Mouse (Mus musculus) neural tube, embryonic 15.5 days (tissue): ENCODE measurements at regions not wholly inside any gene's neighbourhood (a gene's known extent, or its start where the extent isn't known, plus 50 kb on each side); places are given as distances from the start of the nearest gene placed in this dataset.

Experiments
- ATAC-seq: fragments of 200-750 bp; cut with Nextera tagmentation; 2 replicates; pipeline ENCODE4 v1.8.0; 2017; ENCODE audit warnings: mild to moderate bottlenecking, moderate TSS enrichment, moderate library complexity; ENCODE audit not compliant: low FRiP score
- H3K27ac ChIP-seq: fragments of 300-500 bp; sonication (generic); replicated peaks from 2 replicates; pipeline ENCODE4 v1.5.1; 2015; ENCODE audit warnings: mild to moderate bottlenecking, inconsistent platforms
- H3K27me3 ChIP-seq: fragments of 300-500 bp; sonication (generic); replicated peaks from 2 replicates; pipeline ENCODE4 v1.6.1; 2015; ENCODE audit warnings: inconsistent platforms
- H3K36me3 ChIP-seq: fragments of 300-500 bp; sonication (generic); 2 replicates; pipeline ENCODE4 v1.6.1; 2015; ENCODE audit warnings: inconsistent platforms
- H3K4me1 ChIP-seq: fragments of 300-500 bp; sonication (generic); 2 replicates; pipeline ENCODE4 v1.6.1; 2015; ENCODE audit warnings: inconsistent platforms
- H3K4me2 ChIP-seq: fragments of 300-500 bp; sonication (generic); 2 replicates; pipeline ENCODE4 v1.6.1; 2015; ENCODE audit warnings: inconsistent platforms, mild to moderate bottlenecking, moderate library complexity
- H3K4me3 ChIP-seq: fragments of 300-500 bp; sonication (generic); replicated peaks from 2 replicates; pipeline ENCODE4 v1.5.1; 2015; ENCODE audit warnings: mild to moderate bottlenecking, inconsistent platforms
- H3K9ac ChIP-seq: fragments of 300-500 bp; sonication (generic); replicated peaks from 2 replicates; pipeline ENCODE4 v1.6.1; 2015; ENCODE audit warnings: mild to moderate bottlenecking, inconsistent platforms
- H3K9me3 ChIP-seq: fragments of 300-500 bp; sonication (generic); replicated peaks from 2 replicates; pipeline ENCODE4 v1.6.1; 2016; ENCODE audit warnings: inconsistent platforms
- WGBS: fragments of 180-500 bp; shearing (Covaris S2); methylation state at CpG from one replicate; pipeline ENCODE4 v1.1.7; 2015; ENCODE audit warnings: mixed read lengths; 5-methylcytosine and 5-hydroxymethylcytosine counted together

DNA sequence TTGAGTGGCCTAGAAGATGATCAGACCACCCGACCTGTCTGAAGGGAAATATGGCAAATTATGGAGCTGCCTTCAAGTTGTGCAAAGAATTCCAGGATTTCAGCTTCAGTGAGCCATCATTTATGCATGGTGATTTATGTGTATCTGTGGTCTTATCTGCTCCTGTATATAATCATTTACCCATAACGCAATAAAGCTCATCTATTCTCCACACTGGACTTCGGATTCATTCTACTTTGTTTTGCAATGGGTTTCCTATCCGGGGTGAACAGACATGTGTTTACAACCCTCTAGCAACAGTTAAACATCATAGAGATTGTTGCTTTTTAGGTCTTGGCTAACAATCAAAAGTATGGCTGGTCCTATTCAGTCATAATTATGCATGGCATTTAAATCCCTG is 145.1 kb downstream of the Pcdh10 start:
- no peak overlapping the region for H3K4me3 ChIP-seq
- H3K27ac ChIP-seq, result no peak overlapping the region
- H3K4me2 ChIP-seq, result no peak overlapping the region
- no peaks in the 10 kb centered on the region for H3K9me3 ChIP-seq
- WGBS, result 76% methylated on average over 4 of the region's 4 CpGs
- H3K36me3 ChIP-seq, result no peaks in the 10 kb centered on the region
- no peaks in the 10 kb centered on the region for H3K27me3 ChIP-seq
- no peak for ATAC-seq
- H3K9ac ChIP-seq, result no peak overlapping the region
- no peaks in the 10 kb centered on the region for H3K4me1 ChIP-seq

DNA sequence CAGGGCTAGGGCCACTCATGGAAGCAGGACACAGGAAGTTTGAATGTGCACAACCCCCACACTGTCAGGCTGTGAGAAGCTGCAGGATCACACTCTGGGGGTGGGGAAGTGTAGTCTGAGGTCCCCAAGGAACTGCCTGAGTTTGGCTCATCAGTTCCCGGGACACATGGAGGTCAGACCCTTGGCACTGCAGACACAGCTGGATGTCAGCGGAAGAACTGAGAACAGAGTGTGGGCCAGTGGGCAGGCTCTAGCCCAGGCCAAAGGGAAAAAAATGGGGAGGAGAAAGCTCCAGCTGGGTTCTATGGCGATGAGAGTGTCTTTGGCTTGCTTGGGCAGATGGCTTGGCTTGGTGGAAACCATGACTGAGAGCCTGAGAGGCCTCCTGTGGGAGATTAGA is 168.9 kb downstream of the Pcdh10 start:
- H3K4me3 ChIP-seq, result no peak overlapping the region
- H3K4me2 ChIP-seq, result no peak overlapping the region
- H3K9me3 ChIP-seq, result no peaks in the 10 kb centered on the region
- 91% methylated on average over 3 of the region's 3 CpGs for WGBS
- no peak for ATAC-seq
- no peaks in the 10 kb centered on the region for H3K27me3 ChIP-seq
- H3K27ac ChIP-seq, result no peak overlapping the region
- H3K36me3 ChIP-seq, result no peaks in the 10 kb centered on the region
- H3K9ac ChIP-seq, result no peak overlapping the region
- H3K4me1 ChIP-seq, result no peaks in the 10 kb centered on the region

DNA sequence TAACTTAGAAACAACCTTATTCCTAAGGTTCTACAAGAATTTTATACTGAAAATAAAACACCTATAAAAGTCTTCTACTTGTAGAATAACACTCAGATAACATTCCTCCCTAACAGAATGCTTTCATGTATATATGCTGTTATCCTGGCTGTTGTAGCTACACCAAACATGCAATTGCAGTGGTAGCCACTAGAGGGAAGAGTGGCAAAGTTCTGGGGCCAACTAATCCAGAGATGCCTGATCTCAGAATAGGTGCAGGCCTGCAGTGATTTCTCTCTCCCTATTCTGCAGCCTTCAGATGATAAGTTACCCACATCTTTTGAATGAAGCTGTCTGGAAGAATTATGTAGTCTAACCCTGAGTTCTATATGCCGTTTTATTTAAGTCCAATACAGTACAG is 177.5 kb downstream of the Pcdh10 start:
- Histone ChIP-seq H3K9me3 (no peaks in the 10 kb centered on the region), H3K4me2 (no peak overlapping the region), H3K27me3 (no peaks in the 10 kb centered on the region), H3K9ac (no peak overlapping the region), H3K4me3 (no peak overlapping the region), H3K27ac (no peak overlapping the region), H3K36me3 (no peaks in the 10 kb centered on the region), H3K4me1 (no peaks in the 10 kb centered on the region)
- ATAC-seq, result no peak
- WGBS, result 23% methylated on average over 1 of the region's 1 CpGs

- Histone ChIP-seq H3K4me3 (no peak overlapping the region), H3K4me2 (no peak overlapping the region), H3K9me3 (no peaks in the 10 kb centered on the region), H3K27me3 (no peaks in the 10 kb centered on the region), H3K27ac (no peak overlapping the region), H3K9ac (no peak overlapping the region), H3K4me1 (no peaks in the 10 kb centered on the region), H3K36me3 (no peaks in the 10 kb centered on the region)
- ATAC-seq, result no peak
- 98% methylated on average over 1 of the region's 1 CpGs for WGBS
Measured at GRCm38 (mm10) chr3:45572995-45573394, 194.8 kb downstream of the Pcdh10 start.

DNA sequence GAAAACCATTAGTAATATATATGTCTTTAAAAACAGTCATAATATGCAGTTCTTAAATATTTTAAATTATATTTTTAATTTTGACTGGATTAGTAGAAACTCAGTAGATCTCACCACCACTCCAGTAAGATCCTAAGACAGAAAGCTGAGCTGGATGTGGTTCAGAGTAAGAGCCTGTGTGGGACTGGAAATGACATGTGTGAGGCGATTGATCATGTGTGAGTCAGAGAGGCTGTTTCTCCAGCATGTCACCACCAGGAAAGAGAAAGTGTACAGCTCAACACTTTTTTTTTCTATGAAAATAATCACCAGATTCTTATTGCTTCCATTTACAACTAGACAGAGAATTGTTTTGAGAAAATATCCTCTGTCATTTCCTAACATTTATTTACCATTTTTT is 198.8 kb downstream of the Pcdh10 start:
- Histone ChIP-seq H3K36me3 (no peaks in the 10 kb centered on the region), H3K9me3 (no peaks in the 10 kb centered on the region), H3K27me3 (no peaks in the 10 kb centered on the region), H3K9ac (no peak overlapping the region), H3K4me2 (no peak overlapping the region), H3K4me3 (no peak overlapping the region), H3K27ac (no peak overlapping the region), H3K4me1 (no peaks in the 10 kb centered on the region)
- no peak for ATAC-seq
- 93% methylated on average over 1 of the region's 1 CpGs for WGBS

- no peak overlapping the region for H3K4me3 ChIP-seq
- 73% methylated on average over 1 of the region's 1 CpGs for WGBS
- no peaks in the 10 kb centered on the region for H3K27me3 ChIP-seq
- no peaks in the 10 kb centered on the region for H3K4me1 ChIP-seq
- ATAC-seq, result no peak
- H3K36me3 ChIP-seq, result no peaks in the 10 kb centered on the region
- no peak overlapping the region for H3K4me2 ChIP-seq
- no peak overlapping the region for H3K9ac ChIP-seq
- H3K9me3 ChIP-seq, result no peaks in the 10 kb centered on the region
- no peak overlapping the region for H3K27ac ChIP-seq
Measured at GRCm38 (mm10) chr3:45593561-45593960, 215.4 kb downstream of the Pcdh10 start.

DNA sequence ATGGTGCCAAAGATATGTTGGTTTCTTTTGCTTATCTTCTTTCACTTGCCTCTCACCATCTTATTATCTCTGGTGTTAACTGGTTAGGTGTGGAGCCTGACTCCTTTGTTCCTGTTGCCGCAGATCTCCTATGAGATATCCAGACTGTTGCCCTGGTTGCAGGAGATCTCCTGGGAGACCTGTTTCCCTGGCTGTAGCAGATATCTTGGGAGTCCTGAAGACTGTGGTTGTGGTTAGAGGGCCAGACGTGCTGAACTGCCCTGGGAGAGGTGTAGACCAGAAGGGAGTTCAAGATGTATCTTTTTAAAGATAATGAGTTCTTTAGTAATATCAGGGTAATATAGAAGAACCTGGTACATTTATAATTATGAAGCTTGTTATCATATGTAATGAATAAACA is 224.1 kb downstream of the Pcdh10 start:
- Histone ChIP-seq H3K9ac (no peak overlapping the region), H3K4me2 (no peak overlapping the region), H3K4me1 (no peaks in the 10 kb centered on the region), H3K9me3 (no peaks in the 10 kb centered on the region), H3K36me3 (no peaks in the 10 kb centered on the region), H3K4me3 (no peak overlapping the region), H3K27me3 (no peaks in the 10 kb centered on the region), H3K27ac (no peak overlapping the region)
- WGBS, result 81% methylated on average over 2 of the region's 2 CpGs
- ATAC-seq, result no peak

GRCm38 (mm10) chr3:45603151-45603550 is 225.0 kb downstream of the Pcdh10 start:
- H3K36me3 ChIP-seq, result no peaks in the 10 kb centered on the region
- no peaks in the 10 kb centered on the region for H3K27me3 ChIP-seq
- WGBS, result 80% methylated on average over 5 of the region's 5 CpGs
- H3K9ac ChIP-seq, result no peak overlapping the region
- no peak overlapping the region for H3K4me2 ChIP-seq
- H3K9me3 ChIP-seq, result no peaks in the 10 kb centered on the region
- H3K27ac ChIP-seq, result no peak overlapping the region
- H3K4me3 ChIP-seq, result no peak overlapping the region
- no peak for ATAC-seq
- H3K4me1 ChIP-seq, result no peaks in the 10 kb centered on the region

- no peak overlapping the region for H3K4me2 ChIP-seq
- H3K4me3 ChIP-seq, result no peak overlapping the region
- no peak overlapping the region for H3K27ac ChIP-seq
- no peaks in the 10 kb centered on the region for H3K4me1 ChIP-seq
- no peaks in the 10 kb centered on the region for H3K9me3 ChIP-seq
- no peaks in the 10 kb centered on the region for H3K27me3 ChIP-seq
- ATAC-seq, result no peak
- H3K36me3 ChIP-seq, result no peaks in the 10 kb centered on the region
- H3K9ac ChIP-seq, result no peak overlapping the region
Measured at GRCm38 (mm10) chr3:45620729-45621128, 242.5 kb downstream of the Pcdh10 start.

- H3K4me3 ChIP-seq, result no peak overlapping the region
- no peaks in the 10 kb centered on the region for H3K4me1 ChIP-seq
- 59% methylated on average over 6 of the region's 6 CpGs for WGBS
- H3K4me2 ChIP-seq, result no peak overlapping the region
- H3K36me3 ChIP-seq, result no peaks in the 10 kb centered on the region
- no peaks in the 10 kb centered on the region for H3K27me3 ChIP-seq
- H3K27ac ChIP-seq, result no peak overlapping the region
- H3K9me3 ChIP-seq, result no peaks in the 10 kb centered on the region
- no peak for ATAC-seq
- no peak overlapping the region for H3K9ac ChIP-seq
Measured at GRCm38 (mm10) chr3:45645856-45646450, 267.8 kb downstream of the Pcdh10 start.

DNA sequence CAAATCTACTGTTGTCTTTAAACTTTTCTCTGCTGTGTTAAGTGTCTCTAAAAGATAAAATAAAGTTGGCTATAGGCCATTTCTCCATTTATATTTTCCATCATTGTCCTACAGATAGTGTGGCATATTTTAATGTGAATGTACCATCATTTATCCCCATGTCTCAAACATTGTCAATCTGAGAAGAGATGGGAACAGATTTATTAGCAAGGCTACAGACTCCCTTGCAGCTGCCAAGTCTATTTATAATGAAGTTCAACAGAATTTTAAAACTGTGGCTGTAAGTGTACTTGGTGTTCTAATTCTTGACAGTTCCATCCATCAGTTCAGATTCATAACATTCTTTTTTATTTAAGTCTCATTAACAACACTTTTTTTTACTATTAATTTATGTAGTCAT is 271.2 kb downstream of the Pcdh10 start:
- ATAC-seq, result no peak
- Histone ChIP-seq H3K4me1 (no peaks in the 10 kb centered on the region), H3K9me3 (no peaks in the 10 kb centered on the region), H3K4me3 (no peak overlapping the region), H3K27ac (no peak overlapping the region), H3K27me3 (no peaks in the 10 kb centered on the region), H3K36me3 (no peaks in the 10 kb centered on the region), H3K4me2 (no peak overlapping the region), H3K9ac (no peak overlapping the region)

DNA sequence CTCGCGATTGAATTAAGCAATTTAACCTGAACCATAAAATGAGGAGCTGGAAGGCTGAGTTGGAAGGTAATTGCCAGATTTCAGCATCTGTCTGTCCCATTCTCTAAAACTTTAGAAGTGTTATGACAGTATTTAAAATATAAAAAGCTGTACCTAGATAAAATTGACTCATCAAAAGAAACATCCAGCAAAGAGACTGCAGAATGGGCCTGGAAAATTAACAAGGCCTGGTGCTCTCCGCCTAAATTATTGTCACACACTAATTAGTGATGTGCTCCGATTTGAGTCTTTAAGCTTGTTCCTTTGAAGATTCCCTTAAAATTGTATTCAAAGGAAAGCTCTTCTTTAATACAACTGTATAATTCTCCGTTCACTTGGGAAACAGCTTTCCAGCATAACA is 278.8 kb downstream of the Pcdh10 start:
- Histone ChIP-seq H3K4me2 (no peak overlapping the region), H3K4me1 (no peaks in the 10 kb centered on the region), H3K9me3 (no peaks in the 10 kb centered on the region), H3K27ac (no peak overlapping the region), H3K9ac (no peak overlapping the region), H3K27me3 (no peaks in the 10 kb centered on the region), H3K4me3 (no peak overlapping the region), H3K36me3 (no peaks in the 10 kb centered on the region)
- WGBS, result 86% methylated on average over 5 of the region's 5 CpGs
- no peak for ATAC-seq
